Mouse (Mus musculus) spleen, postnatal 10 days (tissue): Measurements from ENCODE around the gene Smim22.
A peak's percentile ranks its signal among the peaks of the same experiment; 100 is the strongest.

Experiments used
- DNase-seq, 2 experiments: peaks; one replicate each; pipeline ENCODE4 v3.0.0; 2021 to 2022; ENCODE audit warnings: low spot score in 2 of 2

The Smim22 gene

DNA sequence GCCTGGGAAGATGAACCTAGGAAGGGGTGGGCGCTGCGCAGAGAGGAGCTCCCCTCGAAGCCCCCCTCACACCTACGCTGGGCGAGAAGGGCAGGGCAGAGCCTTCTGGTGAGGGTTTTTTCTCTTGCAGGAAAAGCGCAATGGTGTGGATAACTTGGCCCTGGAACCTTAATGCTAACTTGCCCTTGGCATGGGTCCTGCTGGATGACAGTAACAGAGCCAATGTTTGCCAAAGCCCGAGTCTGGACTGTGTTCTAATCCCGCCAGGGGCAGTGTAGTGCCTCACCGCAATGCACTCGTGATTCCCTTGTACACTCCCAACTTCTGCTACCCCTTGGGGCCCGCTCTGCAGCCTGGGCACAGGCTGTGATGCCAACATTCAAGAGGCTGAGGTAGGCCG lies 988 bp downstream of the Smim22 start:
- no peak for DNase-seq

DNA sequence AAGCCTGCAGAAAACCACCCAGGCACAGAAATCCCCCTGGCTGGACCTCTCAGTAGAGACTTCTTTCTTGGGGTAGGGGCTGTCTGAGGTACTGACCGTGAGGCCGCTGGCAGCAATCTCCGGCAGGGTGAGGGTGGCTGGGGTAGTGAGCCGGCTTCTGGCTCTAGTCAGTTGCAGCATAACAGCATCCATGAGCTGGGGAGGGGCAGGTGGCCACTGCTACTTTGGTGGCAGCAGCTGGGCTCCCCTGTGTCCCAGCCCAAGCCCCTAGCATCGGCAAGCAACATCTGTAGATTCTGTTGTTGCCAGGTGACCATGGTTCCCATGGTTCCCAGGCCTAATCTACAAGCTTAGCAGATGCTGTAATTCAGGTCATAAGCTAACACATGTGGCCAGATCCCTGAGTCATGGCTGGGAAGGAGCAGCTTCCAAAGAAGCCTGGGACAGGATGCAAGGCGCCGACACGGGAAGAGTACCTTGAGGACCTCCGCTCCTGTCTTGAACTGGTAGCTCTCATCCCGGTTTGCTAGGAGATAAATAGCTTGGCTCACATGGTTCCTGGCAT lies 3.4 kb downstream of the Smim22 start:
- no peak for DNase-seq

DNA sequence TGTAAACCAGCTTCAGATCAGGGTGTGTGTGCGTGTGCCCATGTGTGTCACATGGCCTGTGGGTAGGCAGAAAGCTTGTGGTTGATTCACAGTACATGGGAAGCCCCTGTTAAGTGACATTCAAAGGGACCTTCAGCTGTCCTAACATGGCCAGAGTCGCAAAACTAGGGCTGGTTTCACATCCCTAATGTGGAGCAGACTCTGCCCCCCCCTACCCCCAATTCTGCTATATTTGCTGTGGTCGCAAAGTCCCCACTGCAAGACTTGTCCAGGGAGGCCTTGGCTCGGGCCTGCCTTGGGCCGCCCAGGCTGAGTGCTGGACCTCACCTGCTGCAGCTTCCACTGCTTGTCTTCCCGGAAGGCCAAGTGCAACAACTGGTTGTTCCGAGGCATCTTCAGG lies 4.2 kb downstream of the Smim22 start:
- DNase-seq = peak; percentile 17 to 48

DNA sequence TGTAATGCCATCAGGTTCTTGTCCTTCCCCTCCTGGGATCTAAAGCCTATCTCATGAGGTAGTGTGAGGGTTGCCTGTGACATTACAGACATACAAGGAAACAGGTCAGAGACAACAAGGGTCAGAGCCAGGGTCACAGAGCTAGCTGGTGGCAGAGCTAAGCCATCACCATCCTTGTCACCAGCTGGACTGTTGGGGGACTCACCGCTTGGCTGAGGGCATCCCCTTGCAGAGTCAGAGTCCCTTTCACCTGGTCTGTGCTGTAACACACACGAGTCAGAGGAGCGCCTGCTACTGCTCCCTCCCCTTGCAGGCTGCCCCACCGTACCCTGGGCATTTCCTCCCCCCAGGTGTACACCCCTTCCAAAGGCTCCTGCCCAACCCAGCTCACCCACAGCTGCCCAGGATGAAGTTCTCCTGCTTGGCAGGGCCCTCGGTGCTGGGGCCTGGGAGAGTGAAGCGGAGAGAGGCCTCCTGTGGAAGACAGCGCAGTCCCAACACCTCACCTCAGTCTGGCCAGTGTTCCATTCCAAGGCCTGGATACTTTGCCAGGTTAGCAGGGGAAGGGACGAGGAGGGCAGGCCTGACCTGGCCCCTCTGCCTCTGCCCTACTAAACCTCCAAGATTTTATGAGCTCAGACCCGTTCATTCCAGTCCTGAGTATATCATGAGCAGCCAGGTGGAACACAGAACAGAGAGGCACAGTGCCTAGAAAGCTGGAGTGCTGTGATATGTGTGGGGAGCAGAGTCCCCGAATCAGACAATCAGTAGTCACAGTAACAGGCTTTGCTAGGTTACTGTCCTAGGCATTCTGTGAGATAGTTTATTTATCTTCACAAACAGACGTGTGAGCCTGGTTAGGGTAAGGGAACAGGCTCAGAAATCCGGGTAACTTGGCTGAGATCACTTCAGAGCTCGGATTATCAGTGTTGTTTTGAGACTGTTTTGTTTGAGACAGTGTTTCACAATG lies 5.2 kb downstream of the Smim22 start:
- DNase-seq = peak in 1 of 2 experiments; percentile 16

DNA sequence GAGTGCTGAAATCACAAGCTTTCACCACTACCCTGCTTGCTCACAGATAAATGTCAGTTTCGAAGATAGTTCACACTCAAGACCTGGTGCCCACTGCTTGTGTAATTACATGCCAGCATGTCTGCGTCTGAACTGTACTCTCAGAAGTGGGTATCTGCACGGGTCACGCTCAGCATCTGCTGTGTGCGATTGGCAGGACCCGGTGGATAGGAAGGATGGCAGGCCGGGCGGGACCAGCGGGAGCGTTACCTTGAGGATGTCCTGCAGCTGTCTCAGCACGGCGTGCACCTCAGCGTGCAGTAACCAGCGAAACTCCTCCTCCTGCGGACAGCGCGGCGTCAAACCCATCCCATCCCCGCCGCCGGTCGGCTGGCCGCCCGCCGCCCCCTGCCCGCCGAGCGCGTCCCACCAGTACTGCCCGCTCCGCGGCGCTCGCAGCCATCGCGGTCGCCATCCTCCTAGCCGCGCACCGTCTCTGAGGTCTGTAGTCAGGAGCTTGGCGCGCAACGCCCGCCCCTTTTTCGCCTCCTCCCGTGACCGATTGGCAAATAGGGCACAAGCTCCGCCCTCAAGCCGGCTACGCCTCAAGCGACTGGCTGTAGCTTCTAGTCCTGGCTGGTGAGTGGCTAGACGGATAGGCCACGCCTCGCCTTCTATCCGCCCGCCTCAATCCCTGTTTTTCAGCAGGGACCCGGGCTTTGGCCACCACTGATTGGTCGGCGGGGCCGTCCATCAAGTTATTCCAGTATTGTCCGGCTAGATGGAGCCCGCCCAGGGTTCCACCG lies 6.2 kb downstream of the Smim22 start, which contains the start of gene Rogdi:
Rogdi (minus strand) TSS at position 500 of the 785 bp plus-strand sequence.
- DNase-seq = peak; percentile 88 to 97

DNA sequence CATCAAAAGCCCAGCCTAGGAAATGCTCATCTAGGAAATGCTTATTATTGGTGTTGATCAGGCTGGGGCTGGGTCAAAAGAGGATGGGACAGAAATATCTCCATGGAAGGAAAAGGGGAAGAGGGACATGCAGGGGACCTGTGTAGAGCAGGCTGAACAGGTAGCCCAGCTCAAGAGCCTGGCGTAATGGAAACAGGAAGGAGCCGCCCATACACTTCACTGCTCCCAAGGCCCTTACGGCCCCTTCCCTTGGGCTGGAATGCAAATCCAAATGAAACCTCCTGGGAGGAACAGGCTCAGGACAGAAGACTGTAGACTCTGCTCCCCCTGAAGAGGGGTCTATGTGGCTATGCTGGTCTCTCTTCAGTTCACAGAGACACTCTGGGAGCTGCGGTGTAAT lies 7.5 kb downstream of the Smim22 start:
- DNase-seq = no peak

DNA sequence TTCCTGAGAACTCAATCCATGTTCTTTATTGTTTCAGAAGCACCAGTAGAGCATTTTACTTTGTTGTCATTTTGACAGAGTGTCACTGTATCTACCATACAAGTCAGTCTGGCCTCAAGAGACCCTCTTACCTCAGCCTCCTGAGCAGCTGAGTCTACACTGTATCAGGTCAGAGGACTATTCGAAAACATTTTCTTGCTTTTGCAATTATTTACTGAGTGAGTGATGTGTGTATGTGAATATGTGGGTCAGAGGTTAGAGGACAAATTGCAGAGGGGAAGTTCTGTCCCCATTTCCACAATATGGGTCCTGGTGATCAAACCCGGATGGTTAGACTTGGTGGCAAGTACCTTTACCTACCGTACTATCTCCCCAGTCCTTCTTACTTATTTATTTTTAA lies 16.9 kb downstream of the Smim22 start:
- no peak for DNase-seq

DNA sequence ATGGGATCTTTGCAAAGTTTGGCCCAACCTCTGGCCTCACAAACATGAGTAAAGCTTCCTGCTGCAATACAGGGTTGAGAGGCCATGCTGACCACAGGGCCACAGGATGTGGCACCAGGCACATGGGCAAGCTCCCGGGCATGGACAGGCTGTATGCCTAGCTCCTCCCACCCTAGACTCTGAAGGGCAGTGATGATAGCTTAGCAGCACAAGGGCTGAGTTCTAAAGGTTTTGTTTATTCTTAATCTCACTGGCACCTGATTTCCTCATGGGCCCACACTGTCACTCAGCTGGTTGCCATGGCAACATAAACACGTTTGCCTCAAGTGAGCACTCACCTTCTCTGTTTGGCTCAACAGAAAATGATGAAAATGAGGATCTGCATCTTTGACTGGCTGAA lies 22.8 kb downstream of the Smim22 start:
- no peak for DNase-seq

DNA sequence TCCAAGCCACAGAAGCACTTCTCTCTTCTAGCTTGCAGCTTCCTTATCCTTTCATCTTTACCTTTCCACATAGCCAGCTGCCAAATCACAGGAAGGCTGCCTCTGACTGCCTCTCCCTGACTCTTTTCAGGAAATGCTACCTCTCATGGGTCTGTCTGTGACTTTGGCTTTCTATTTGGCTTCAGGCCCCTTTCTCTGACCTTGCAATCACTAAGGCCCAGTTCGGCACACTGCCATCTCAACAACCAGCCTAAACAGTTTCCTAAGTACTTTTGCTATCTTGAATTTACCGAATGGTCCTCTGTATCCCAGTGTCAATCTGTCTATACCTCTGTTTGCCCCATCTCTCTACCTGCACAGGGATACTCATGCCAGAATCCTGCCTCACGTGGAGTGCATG lies 28.5 kb downstream of the Smim22 start:
- DNase-seq = no peak

DNA sequence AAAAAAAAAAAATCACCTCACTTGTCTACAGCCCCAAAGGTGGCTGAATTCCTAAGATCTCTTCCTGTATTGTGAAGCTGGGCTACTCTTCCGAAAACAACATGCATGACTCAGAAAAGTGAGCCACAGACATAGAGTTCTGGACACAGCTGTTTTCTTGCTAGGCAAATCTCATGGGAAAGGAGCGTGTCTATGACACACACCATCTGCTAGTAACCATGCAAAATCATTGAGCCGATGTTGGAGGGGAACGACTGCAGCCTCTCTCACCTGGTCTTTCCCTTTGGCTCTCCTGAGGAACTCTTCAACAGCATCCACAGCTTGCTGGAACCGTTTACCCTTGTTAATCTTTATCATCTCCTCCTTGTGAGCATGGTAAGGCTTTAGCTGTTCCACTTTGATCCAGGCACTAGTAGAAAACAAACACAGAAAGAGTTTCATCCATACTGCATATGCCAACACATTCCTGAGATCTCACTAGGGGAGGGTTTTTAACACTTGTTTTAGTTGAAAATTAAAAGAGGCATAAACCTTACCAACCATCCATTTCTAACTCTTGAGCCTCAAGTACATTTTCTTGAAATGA lies 29.7 kb downstream of the Smim22 start:
- DNase-seq = no peak

DNA sequence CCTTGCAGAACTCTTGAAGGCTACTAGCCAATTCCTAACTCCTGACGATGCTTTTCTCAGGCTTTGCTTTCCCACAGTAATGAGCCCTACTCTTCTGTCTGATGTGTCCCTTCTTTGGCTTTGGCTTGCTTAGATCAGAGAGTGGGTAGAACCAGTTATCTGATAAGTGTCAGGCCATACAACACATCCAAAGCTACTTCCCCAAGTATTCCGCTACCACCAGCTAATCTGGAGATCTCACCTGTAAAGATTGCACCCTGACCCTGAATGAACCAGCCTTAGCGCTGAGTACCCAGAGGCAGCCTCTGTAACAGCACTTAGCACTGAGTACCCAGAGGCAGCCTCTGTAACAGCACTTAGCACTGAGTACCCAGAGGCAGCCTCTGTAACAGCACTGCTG lies 38.2 kb downstream of the Smim22 start:
- DNase-seq = no peak

DNA sequence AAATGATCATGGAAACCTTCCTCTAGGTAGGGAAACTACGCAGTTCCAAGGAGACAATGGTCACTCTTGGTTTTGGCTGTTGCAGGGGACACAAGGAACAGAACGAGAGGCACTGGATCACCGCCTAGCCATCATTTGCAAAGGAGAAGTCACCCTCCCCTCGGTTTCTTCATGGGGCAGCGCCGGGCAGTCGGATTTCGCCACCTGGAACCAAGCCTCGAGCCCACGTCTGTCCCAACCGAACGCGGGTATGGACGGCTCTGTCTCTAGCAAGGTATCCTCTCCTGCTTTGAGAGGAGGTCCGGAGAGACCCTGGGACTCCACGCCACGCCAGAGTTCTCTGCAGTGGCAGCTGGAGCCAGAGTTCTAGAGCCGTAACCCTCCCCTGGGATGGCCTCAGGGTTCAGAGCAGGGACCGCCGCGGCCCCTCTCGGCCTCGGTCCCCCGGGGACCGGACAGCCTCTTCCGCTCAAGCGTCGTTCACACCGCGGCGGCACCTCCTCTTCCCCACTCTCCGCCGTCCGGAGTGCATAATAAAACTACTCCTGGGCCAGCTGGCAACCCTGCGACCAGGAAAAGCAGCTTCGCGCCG lies 42.2 kb downstream of the Smim22 start:
- DNase-seq = no peak

DNA sequence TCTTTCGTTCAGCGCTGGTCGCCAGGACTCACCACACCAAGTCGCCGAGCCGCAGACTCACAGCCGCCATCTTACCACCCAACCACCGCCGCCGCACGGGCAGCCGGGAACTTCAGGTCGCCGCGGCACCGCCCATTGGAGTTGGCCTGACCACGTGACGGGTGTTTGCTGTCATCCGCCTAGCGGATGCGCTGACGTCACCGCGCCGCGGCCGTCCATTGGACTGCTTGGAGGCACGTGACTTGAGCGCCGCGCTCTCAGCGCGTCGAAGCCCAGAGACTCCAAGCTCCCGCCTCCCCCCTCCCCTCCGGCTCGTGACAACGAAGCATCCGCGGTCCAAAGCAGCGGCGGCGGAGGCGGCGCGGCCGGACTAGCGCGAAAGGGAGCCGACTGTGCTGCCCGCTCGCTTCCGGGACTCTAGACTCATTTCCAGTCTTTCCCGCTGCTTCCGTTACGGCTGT lies 42.7 kb downstream of the Smim22 start, which contains the start of the genes Glyr1 and Ubn1:
Glyr1 (minus strand) TSS at position 90 of the 461 bp plus-strand sequence.
Ubn1 (plus strand) TSS at position 284 of the 461 bp plus-strand sequence.
- DNase-seq = peak; percentile 96 to 100

DNA sequence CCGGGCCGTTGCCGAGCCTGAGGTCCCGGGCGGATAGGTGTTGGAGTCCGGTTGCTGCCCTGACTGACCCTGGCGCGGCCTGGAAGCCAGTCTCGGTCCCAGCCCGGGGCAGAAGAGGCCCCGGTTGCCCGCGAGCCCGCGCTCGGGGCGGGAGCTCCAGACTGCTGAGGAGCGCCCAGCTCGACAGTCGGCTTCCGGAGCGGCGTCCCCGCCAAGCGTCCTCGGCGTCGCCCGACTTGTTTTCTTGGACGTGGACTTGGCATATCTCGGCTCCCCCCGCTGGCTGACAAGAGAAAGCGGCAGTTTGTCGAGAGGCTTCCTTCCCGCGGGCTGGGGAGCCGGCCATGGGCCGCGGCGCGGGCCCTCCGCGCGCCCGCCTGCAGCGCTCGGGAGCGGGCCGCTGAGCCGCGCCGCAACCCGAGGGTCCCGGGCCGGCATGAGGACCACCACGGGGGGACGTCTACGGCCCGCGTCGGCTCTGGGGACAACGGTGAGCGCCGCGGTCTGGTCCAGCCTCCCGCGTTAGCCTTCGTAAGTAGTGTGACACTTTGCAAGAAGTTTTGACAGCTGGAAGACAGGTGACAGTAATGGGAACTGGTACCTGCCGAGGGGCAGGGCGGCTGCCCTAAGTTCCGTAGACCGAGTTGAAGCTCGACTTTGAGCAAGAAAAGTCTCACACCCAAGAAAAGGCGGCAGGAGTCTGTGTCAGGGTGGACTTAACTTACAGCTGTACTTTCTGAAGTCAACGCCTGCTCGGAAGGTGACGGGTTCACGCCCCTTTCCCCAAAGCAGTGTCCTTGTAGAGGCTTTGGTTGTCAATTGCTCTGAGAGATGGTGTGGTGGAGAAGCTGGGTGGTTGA lies 43.4 kb downstream of the Smim22 start:
- peak; percentile 81 to 82 for DNase-seq
